Mouse (Mus musculus): ENCODE results near the gene Chmp6. TPM values are rescaled to one million over a fixed set of nuclear protein-coding genes. Genes with fewer than 3 reads are reported as not detected.
A peak's percentile ranks its signal among the peaks of the same experiment; 100 is the strongest.

Chmp6 gene
- polyA plus RNA-seq, 1 experiment from 2014 or later: 89.9 TPM

DNA sequence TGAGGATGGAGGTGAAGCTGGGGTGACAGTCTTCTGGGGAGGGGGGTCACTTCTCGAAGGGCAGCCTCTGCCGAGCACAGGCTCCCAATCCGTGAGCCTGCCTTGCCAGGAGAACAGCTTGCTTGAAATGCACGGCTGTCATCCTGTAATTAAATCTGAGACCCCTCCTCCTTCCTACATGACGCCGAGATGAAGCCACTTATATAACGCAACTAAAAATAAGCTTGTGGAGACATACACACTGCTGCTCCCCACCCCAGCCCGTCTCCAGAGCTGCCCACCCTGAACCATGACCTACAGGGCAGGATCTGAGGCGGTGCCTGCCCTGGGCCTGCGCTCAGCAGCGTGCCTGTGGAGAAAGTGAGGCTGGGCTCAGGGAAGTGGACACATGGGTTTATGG is 26.9 kb downstream of the Chmp6 start:
- no peaks in the 10 kb centered on the region for H3K27me3 ChIP-seq (replicated peaks; ENCODE audit: insufficient read depth, low read length)
- ATAC-seq: no peak
- H3K9ac ChIP-seq (replicated peaks; ENCODE audit: low read depth): no peak overlapping the region
- no peak for DNase-seq (ENCODE audit: low spot score)
- TF ChIP-seq EP300 (IDR thresholded peaks at IDR 0.05) (no peak), CTCF (IDR thresholded peaks at IDR 0.05) (no peak)
- peaks cover 44% of the 10 kb centered on the region for H3K4me1 ChIP-seq (ENCODE audit: insufficient read depth, low read depth, low read length)
- H3K36me3 ChIP-seq (ENCODE audit: insufficient read depth, low read length): no peaks in the 10 kb centered on the region
- WGBS: 60% methylated on average over 11 of the region's 11 CpGs
- H3K9me3 ChIP-seq (ENCODE audit: low read length): no peaks in the 10 kb centered on the region
- no peak overlapping the region for H3K27ac ChIP-seq (ENCODE audit: low read length)
- no peak overlapping the region for H3K4me2 ChIP-seq (replicated peaks; ENCODE audit: low read depth, low read length)
- no peak overlapping the region for H3K4me3 ChIP-seq (ENCODE audit: low read depth, low read length)

DNA sequence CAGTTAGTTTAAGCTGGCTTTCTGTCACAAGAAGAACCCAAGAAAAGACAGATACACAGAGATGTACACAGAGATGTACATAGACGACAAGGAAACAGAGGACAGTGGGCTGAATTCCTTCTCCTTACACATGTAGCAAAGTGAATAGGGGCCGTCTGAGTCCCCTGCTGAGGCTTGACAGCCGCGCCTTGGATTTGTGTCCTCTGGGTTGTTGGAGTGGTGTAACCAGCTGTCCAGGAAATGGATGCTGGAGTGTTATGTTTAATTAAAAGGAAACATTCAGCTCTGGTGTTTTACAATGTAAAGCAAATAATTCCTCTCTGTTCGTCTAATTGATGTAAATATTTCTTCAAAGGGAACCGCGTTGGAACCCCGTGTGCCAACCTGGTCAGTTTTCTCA is 28.6 kb downstream of the Chmp6 start:
- Histone ChIP-seq H3K27me3 (replicated peaks; ENCODE audit: insufficient read depth, low read length) (no peaks in the 10 kb centered on the region), H3K4me1 (ENCODE audit: insufficient read depth, low read depth, low read length) (peaks cover 40% of the 10 kb centered on the region), H3K27ac (ENCODE audit: low read length) (peak overlapping the region; percentile 90), H3K36me3 (ENCODE audit: insufficient read depth, low read length) (no peaks in the 10 kb centered on the region), H3K4me2 (replicated peaks; ENCODE audit: low read depth, low read length) (peak overlapping the region; percentile 83), H3K9me3 (ENCODE audit: low read length) (no peaks in the 10 kb centered on the region), H3K9ac (replicated peaks; ENCODE audit: low read depth) (peak overlapping the region; percentile 48; the same call in 1 of the 2 replicates), H3K4me3 (ENCODE audit: low read depth, low read length) (peak overlapping the region; percentile 93)
- no peak for ATAC-seq
- DNase-seq (ENCODE audit: low spot score): peak; percentile 63
- WGBS: 3% methylated on average over 8 of the region's 8 CpGs
- TF ChIP-seq CTCF (IDR thresholded peaks at IDR 0.05) (no peak), EP300 (IDR thresholded peaks at IDR 0.05) (peak; percentile 39; the same call in 1 of the 2 replicates)

DNA sequence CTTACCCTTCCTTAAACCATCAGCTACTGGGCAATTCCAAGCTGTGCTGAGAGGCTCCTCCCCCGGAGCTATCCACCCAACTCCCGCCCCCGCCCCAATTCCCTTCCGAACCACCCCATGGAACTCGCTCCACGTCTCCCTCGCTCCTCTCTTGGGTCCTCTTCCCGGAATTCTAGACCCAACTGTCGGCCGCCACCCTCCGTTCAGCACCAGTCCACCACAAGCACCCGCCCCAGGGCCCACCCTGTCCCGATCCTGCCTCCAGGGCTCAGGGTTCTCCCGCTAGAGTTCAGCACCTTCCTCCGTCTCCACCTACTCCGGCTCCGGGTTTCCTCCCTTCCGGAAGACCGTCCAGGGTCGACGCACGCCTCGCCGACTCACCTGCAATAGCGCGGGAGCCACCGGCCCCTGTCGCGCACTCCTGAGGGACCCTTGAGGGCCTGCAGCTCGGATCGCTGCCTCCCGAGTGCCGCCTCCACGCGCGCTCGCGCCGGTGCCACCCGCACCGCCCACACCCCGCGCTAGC is 29.0 kb downstream of the Chmp6 start:
- TF ChIP-seq EP300 (IDR thresholded peaks at IDR 0.05) (no peak), CTCF (IDR thresholded peaks at IDR 0.05) (no peak)
- Histone ChIP-seq H3K27ac (ENCODE audit: low read length) (peak overlapping the region; percentile 90), H3K9ac (replicated peaks; ENCODE audit: low read depth) (peak overlapping the region; percentile 48), H3K4me2 (replicated peaks; ENCODE audit: low read depth, low read length) (peak overlapping the region; percentile 83), H3K27me3 (replicated peaks; ENCODE audit: insufficient read depth, low read length) (no peaks in the 10 kb centered on the region), H3K4me1 (ENCODE audit: insufficient read depth, low read depth, low read length) (peaks cover 36% of the 10 kb centered on the region), H3K9me3 (ENCODE audit: low read length) (no peaks in the 10 kb centered on the region), H3K36me3 (ENCODE audit: insufficient read depth, low read length) (no peaks in the 10 kb centered on the region), H3K4me3 (ENCODE audit: low read depth, low read length) (peak overlapping the region; percentile 93)
- DNase-seq (ENCODE audit: low spot score) (peak; percentile 88), ATAC-seq (peak; percentile 55)
- 3% methylated on average over 31 of the region's 43 CpGs for WGBS

DNA sequence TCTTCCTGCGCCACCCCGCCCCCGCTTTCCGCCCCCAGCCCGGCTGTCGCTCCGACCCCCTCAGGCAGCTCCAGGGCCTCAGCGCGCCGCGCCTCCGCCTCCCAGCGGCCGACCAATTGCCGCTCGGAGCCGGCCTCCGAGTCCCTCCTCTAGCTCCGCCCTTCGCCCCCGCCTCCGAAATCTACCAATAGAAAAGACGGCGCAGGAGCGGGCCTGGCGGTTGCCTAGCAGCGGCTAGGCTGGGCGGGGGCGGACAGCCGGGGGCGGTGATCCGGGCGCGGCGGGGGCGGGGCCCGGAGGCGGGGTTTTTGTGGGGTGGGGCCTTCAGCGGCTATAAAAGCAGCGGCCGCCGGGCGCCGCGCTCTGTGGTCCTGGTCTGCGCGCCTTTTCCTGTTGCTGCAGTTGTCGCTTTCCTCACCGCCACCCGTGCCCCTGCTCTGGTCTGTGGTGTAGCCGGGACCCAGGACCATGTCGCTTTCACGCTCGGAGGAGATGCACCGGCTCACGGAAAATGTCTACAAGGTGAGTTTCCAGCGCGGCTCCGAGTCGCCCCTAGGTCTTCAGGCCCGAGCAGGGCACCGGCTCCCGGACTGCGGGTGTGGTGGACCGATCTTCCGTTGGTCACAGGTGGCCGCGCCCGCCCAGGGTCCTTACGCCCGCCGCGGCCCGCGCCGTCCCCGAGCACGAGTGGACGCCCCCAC is 29.6 kb downstream of the Chmp6 start, which contains the start of gene Baiap2:
Gene Baiap2, plus strand, starts transcription at position 37 of the 701 bp plus-strand sequence.
- Histone ChIP-seq H3K4me1 (ENCODE audit: insufficient read depth, low read depth, low read length) (peaks cover 30% of the 10 kb centered on the region; the same call in 1 of the 2 replicates), H3K9ac (replicated peaks; ENCODE audit: low read depth) (peak within 1 kb of the TSS; percentile 89), H3K4me2 (replicated peaks; ENCODE audit: low read depth, low read length) (peak within 1 kb of the TSS; percentile 95), H3K4me3 (ENCODE audit: low read depth, low read length) (peak within 1 kb of the TSS; percentile 93), H3K27ac (ENCODE audit: low read length) (peak within 1 kb of the TSS; percentile 90), H3K36me3 (ENCODE audit: insufficient read depth, low read length) (no peaks in the 10 kb centered on the region), H3K27me3 (replicated peaks; ENCODE audit: insufficient read depth, low read length) (no peaks in the 10 kb centered on the region), H3K9me3 (ENCODE audit: low read length) (no peaks in the 10 kb centered on the region)
- WGBS: under 1% methylated on average over 42 of the region's 79 CpGs
- peak; percentile 93 for ATAC-seq
- TF ChIP-seq CTCF (IDR thresholded peaks at IDR 0.05) (peak; percentile 13; the same call in 1 of the 2 replicates), EP300 (IDR thresholded peaks at IDR 0.05) (no peak)
- DNase-seq (ENCODE audit: low spot score): peak; percentile 99

- Histone ChIP-seq H3K4me1 (ENCODE audit: insufficient read depth, low read depth, low read length) (peaks cover 27% of the 10 kb centered on the region; the same call in 1 of the 2 replicates), H3K36me3 (ENCODE audit: insufficient read depth, low read length) (no peaks in the 10 kb centered on the region), H3K9me3 (ENCODE audit: low read length) (no peaks in the 10 kb centered on the region), H3K4me2 (replicated peaks; ENCODE audit: low read depth, low read length) (peak overlapping the region; percentile 95), H3K4me3 (ENCODE audit: low read depth, low read length) (peak overlapping the region; percentile 93), H3K27ac (ENCODE audit: low read length) (peak overlapping the region; percentile 89), H3K9ac (replicated peaks; ENCODE audit: low read depth) (peak overlapping the region; percentile 89), H3K27me3 (replicated peaks; ENCODE audit: insufficient read depth, low read length) (no peaks in the 10 kb centered on the region)
- DNase-seq (ENCODE audit: low spot score) (peak; percentile 66), ATAC-seq (peak; percentile 4)
- TF ChIP-seq CTCF (IDR thresholded peaks at IDR 0.05) (peak; percentile 47), EP300 (IDR thresholded peaks at IDR 0.05) (no peak)
- under 1% methylated on average over 32 of the region's 32 CpGs for WGBS
Measured at GRCm38 (mm10) chr11:119943428-119943988, 30.3 kb downstream of the Chmp6 start.

GRCm38 (mm10) chr11:119945343-119945742 is 32.1 kb downstream of the Chmp6 start:
- Histone ChIP-seq H3K36me3 (ENCODE audit: insufficient read depth, low read length) (no peaks in the 10 kb centered on the region), H3K4me2 (replicated peaks; ENCODE audit: low read depth, low read length) (peak overlapping the region; percentile 95), H3K4me3 (ENCODE audit: low read depth, low read length) (peak overlapping the region; percentile 93), H3K9ac (replicated peaks; ENCODE audit: low read depth) (no peak overlapping the region), H3K27me3 (replicated peaks; ENCODE audit: insufficient read depth, low read length) (no peaks in the 10 kb centered on the region), H3K9me3 (ENCODE audit: low read length) (no peaks in the 10 kb centered on the region), H3K4me1 (ENCODE audit: insufficient read depth, low read depth, low read length) (peaks cover 21% of the 10 kb centered on the region; the same call in 1 of the 2 replicates), H3K27ac (ENCODE audit: low read length) (peak overlapping the region; percentile 84)
- DNase-seq (ENCODE audit: low spot score) (peak; percentile 92), ATAC-seq (peak; percentile 50)
- WGBS: 54% methylated on average over 7 of the region's 7 CpGs
- TF ChIP-seq CTCF (IDR thresholded peaks at IDR 0.05) (no peak), EP300 (IDR thresholded peaks at IDR 0.05) (peak; percentile 70)

Data from lung, postnatal 0 days (tissue).